Mouse (Mus musculus) C2C12 (cell line): ENCODE data around the gene Tet3. TPM values are rescaled to one million over a fixed set of nuclear protein-coding genes. Genes with fewer than 3 reads are reported as not detected.

Source experiments
- H3K27me3 ChIP-seq: one replicate; pipeline ENCODE4 v1.6.1; 2011; ENCODE audit not compliant: control insufficient read depth, insufficient read depth, insufficient read length
- H3K36me3 ChIP-seq: one replicate; pipeline ENCODE4 v1.6.1; 2011; ENCODE audit not compliant: control insufficient read depth, insufficient read depth
- H3K4me3 ChIP-seq: one replicate; pipeline ENCODE4 v1.5.1; 2011; ENCODE audit warnings: mild to moderate bottlenecking, control low read depth; ENCODE audit not compliant: poor library complexity, insufficient read depth, severe bottlenecking
- H3K79me2 ChIP-seq: one replicate; pipeline ENCODE4 v1.6.1; 2011; ENCODE audit not compliant: control insufficient read depth, insufficient read depth
- H3K79me3 ChIP-seq: one replicate; pipeline ENCODE4 v1.6.1; 2011; ENCODE audit warnings: low read depth, control low read depth
- H3ac ChIP-seq: one replicate; pipeline ENCODE3; 2011; ENCODE audit warnings: low read depth; ENCODE audit not compliant: control insufficient read depth, insufficient read length
- CEBPB ChIP-seq: IDR thresholded peaks from one replicate; pipeline ENCODE4 v1.6.1; 2011; ENCODE audit warnings: low read depth, mild to moderate bottlenecking, control low read depth, moderate library complexity
- CTCF ChIP-seq: IDR thresholded peaks from one replicate; pipeline ENCODE4 v1.5.1; 2011; ENCODE audit not compliant: control insufficient read depth, insufficient read depth, insufficient read length
- FOSL1 ChIP-seq: IDR thresholded peaks from one replicate; pipeline ENCODE4 v1.8.0; 2011; ENCODE audit warnings: mild to moderate bottlenecking, low read length; ENCODE audit not compliant: poor library complexity, insufficient read depth, severe bottlenecking
- MAX ChIP-seq: IDR thresholded peaks from one replicate; pipeline ENCODE4 v1.6.1; 2011; ENCODE audit warnings: mild to moderate bottlenecking, control low read depth
- MYOD1 ChIP-seq: IDR thresholded peaks from one replicate; pipeline ENCODE4 v1.6.1; 2011; ENCODE audit warnings: low read depth; ENCODE audit not compliant: control insufficient read depth, insufficient read length
- MYOG ChIP-seq: IDR thresholded peaks from one replicate; pipeline ENCODE4 v1.6.1; 2011; ENCODE audit not compliant: control insufficient read depth, insufficient read length; ENCODE audit errors: extremely low read depth
- USF1 ChIP-seq: IDR thresholded peaks from one replicate; pipeline ENCODE4 v1.6.1; 2011; ENCODE audit warnings: low read depth, mild to moderate bottlenecking, control low read depth, moderate library complexity
- polyA plus RNA-seq: library from polyadenylated mRNA; unstranded; fragments of >200 nt; fragmentation: generic; extraction: Trizol; gene quantifications from one replicate; pipeline ENCODE4 v1.2.1, GENCODE M21; 2012; ENCODE audit warnings: missing spikeins

Gene Tet3
- polyA plus RNA-seq, 1 experiment: 6.0 TPM

DNA sequence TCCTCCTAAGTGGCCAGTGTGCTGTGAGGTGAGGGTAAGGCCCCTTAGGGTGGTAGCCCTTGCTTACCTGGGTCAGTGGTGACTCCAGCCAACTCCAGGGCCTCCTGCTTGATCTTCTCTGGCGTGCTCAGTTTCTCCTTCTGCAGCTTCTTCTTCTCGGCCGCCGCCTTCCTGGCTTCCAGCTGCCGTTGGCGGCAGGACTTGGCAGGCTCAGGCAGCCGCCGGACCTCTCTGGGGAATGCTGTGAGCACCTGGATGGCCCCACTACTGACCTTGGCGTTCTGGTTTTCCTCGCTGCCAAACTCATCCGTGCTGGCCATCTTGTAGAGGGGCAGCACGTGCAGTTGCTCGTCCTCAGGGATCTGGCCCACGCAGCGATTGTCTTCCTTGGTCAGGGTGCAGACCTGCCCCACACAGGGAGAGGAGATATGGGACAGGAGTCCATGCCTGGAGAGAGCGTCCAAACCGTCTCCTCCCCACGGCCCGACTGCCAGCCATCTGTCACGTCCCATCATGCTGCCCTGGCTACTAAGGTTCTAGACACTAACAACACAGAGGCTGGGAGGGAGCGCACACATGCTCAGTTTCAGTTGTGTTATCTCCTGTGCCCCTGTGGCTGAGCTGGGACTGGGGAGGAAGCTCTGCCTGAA, 88.4 kb downstream of the Tet3 start:
- H3K4me3 ChIP-seq: no peak overlapping the region
- H3K79me2 ChIP-seq: no peaks in the 10 kb centered on the region
- peaks cover 84% of the 10 kb centered on the region for H3K36me3 ChIP-seq
- no peaks in the 10 kb centered on the region for H3K79me3 ChIP-seq
- H3ac ChIP-seq: no peak overlapping the region
- H3K27me3 ChIP-seq: no peaks in the 10 kb centered on the region
- TF ChIP-seq FOSL1: no peak

DNA sequence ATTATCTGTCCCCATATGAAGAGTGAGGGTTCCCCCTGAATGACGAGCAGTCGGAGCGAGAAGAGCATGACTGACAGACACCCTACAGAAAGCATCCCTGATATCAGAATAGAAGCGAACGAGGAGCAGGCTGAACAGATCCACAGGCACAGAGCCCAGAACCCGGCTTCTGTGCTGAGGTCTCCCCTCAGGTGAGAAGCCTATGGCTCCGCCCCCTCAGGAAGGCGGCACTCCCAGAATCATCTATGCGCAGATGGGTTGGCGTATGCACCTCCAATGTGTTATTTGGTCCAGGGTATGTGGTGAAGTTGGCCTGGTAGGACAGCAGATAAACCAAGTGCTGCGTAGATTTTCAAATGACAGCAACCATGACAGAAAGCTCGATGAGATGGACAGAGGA, 95.8 kb downstream of the Tet3 start:
- H3K79me3 ChIP-seq: no peaks in the 10 kb centered on the region
- H3ac ChIP-seq: no peak overlapping the region
- TF ChIP-seq CEBPB: no peak
- TF ChIP-seq CTCF: no peak
- no peak for TF ChIP-seq FOSL1
- TF ChIP-seq MYOG: no peak
- TF ChIP-seq USF1: no peak
- no peak for TF ChIP-seq MYOD1
- no peak for TF ChIP-seq MAX
- H3K36me3 ChIP-seq: peaks cover 56% of the 10 kb centered on the region
- H3K27me3 ChIP-seq: no peaks in the 10 kb centered on the region
- no peak overlapping the region for H3K4me3 ChIP-seq
- no peaks in the 10 kb centered on the region for H3K79me2 ChIP-seq

DNA sequence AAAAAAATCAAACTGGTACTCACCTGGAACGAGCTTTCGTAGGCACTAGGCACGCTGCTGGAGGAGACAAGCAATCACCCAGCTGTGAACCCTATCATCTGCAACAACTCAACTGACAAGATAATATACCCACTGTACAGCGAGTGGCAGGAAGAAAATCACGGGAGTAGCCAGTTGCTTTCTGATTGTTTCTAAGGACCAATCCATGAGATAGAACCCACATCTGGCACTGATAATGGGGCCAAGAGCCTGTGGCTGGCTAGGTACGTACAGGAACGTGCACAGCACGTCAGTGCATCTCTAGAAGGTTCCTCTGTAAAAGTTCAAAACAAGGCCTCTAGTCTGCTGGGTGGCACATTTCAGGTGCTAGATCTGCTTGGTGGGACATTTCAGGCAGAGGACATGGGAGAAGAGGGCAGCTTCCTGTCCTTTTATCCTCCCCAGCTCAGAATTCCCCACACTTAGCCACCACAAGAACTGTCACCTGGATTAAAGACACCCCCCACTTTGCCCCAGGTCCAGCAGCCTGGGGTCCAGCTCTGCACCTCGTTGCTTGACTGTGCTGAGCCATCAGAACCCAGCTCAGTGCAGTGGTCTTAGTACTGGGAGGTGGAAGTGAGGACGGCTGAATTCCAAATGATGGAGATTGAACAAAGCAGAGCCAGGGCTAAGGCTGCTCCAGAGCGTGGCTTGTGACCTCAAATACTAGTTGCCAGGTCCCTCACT, 97.2 kb downstream of the Tet3 start:
- Histone ChIP-seq H3K79me2 (no peaks in the 10 kb centered on the region), H3K79me3 (no peaks in the 10 kb centered on the region), H3ac (no peak overlapping the region), H3K27me3 (no peaks in the 10 kb centered on the region), H3K36me3 (peaks cover 56% of the 10 kb centered on the region), H3K4me3 (no peak overlapping the region)
- TF ChIP-seq CTCF (no peak), MAX (no peak), MYOG (no peak), USF1 (no peak), MYOD1 (no peak), CEBPB (no peak), FOSL1 (no peak)

DNA sequence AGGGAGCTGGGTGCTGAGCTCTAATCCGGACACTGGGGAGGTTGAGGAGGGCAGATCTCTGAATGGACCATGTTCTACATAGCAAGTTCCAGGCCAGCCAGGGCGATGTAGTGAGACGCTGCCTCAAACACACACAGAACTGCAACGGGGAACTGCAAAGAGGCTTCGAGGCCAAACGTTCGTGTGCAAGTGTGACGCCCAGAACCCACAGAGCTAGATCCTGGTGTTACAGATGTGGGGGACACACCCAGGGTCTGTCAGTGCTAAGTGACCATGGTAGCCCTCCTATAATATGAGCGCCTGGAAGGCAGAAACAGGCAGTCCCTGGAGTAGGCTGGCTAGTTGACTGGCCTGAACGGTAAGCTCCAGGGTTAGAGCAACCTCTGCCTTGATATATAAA, 101.4 kb downstream of the Tet3 start:
- H3K27me3 ChIP-seq: no peaks in the 10 kb centered on the region
- peaks cover 70% of the 10 kb centered on the region for H3K36me3 ChIP-seq
- H3ac ChIP-seq: no peak overlapping the region
- H3K79me2 ChIP-seq: no peaks in the 10 kb centered on the region
- no peak overlapping the region for H3K4me3 ChIP-seq
- TF ChIP-seq USF1 (no peak), FOSL1 (no peak), MAX (no peak), MYOG (no peak), CTCF (no peak), CEBPB (no peak), MYOD1 (no peak)
- no peaks in the 10 kb centered on the region for H3K79me3 ChIP-seq

DNA sequence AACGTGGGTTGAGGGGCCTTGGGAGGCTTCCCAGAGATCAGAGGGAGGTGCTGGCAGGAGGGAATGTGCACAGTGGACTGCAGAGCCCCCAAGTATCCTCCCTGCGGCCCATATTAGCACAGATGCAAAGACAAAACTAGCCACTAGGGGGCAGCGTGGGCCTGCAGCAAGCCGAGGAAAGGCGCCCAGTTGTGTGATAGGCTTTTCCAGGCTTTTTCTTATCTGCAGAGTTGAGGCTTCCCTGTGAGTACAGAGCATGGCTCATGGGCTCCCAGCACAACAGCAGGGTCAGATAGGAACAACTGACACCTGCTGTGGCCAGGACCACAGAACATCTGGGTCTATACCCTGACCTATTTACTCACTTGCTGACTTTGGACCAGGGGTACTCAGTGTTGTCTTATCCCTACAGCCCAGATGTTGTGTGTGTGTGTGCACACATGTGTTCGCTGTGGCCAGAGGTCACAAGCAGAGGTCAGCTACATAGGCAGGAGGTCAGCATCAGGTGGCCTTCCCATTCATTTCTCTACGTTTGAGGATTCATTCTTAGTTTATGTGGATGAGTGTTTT, 102.2 kb downstream of the Tet3 start:
- Histone ChIP-seq H3K79me2 (no peaks in the 10 kb centered on the region), H3K27me3 (no peaks in the 10 kb centered on the region), H3K79me3 (no peaks in the 10 kb centered on the region), H3ac (no peak overlapping the region), H3K36me3 (peaks cover 66% of the 10 kb centered on the region), H3K4me3 (no peak overlapping the region)
- no peak for TF ChIP-seq CEBPB
- TF ChIP-seq CTCF: peak; percentile 84
- TF ChIP-seq MAX: no peak
